Mouse (Mus musculus): Measurements from ENCODE around the gene Scn1a.

The Scn1a gene

DNA sequence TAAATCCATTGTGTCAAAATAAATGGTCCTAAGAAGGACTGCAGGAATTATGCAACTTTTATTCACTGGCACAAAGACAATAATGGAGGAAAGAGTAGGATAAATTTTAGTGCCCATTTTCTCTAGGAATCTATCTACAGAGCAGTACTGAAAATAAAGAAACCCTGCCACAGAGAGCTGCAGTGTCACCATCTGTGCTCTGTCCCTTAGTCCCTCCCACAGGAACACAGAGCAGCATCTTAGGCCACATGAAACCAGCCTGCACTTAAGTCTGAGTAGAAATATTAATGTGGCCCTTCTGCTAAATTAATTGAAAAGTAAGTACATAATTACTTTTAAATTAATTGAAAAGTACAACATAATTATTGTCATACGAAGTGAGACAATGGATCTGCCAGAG, 196.6 kb downstream of the Scn1a start:
- DNase-seq (ENCODE audit: low spot score in 2 of 2), result no peak

DNA sequence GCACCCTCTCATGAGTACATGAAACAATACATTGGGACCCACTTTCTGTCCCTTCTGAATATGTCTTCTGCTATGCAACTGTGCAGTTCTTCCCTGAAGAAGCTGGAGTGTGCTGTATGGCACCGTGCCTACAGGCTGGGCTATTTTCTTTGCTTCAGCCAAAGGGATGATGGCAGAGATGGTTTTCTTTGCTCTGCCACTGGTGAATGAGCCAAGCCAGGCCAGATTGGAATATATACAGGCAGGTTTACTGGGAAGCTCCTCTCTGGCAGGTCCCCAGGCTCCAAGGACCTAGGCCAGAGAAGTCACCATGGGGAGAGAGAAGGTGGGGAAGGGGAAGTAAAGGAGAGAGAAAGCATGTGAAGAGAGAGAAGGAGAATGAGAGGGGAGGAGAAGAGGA, 200.3 kb downstream of the Scn1a start:
- DNase-seq (ENCODE audit: low spot score in 2 of 2), result no peak

DNA sequence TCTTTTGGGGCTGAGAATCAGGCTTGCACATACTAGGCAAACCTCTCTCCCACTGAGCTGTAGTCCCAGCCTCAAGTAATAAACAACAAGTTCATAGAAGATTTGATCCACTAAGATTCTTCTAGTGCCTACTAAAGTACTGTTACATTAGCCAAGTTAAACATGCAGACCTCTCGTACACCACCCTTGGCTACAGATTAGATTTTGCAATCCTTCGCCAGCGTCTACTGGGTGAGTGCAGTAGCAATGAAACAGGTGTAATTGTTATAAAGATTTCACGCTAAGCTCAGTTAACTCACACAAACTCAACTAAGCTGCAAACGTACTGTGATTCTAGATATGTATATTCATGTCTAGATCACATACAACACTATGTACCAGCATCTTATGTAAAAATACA, 201.8 kb downstream of the Scn1a start:
- no peak for DNase-seq (ENCODE audit: low spot score in 2 of 2)

DNA sequence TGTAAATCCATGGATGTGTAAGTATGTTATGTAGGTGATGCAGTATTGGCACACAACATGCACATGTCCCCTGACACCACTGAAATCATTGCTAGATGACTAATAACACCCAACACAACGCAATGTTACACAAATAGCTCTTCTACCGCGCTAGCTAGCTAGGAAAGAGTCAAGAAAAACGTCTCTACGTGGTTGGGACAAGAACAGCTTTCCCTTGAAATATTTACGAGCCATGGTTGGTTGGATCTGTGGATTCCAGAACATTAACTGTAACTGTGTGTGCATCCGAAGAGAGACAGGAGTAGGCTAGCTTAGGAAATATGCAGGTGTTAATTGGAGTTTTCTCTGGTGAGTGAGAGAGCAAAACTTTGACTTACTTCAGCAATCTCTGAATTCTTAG, 219.7 kb downstream of the Scn1a start:
- DNase-seq (ENCODE audit: low spot score in 2 of 2), result no peak

All from urinary bladder, adult 18-20 months (tissue).